Mouse (Mus musculus) heart, embryonic 11.5 days (tissue): ENCODE data around the gene Lca5l. TPM values are rescaled to one million over a fixed set of nuclear protein-coding genes. Genes with fewer than 3 reads are reported as not detected.

Experiments
- ATAC-seq: fragments of 200-750 bp; cut with Nextera tagmentation; replicated peaks from 2 replicates; pipeline ENCODE4 v1.8.0; 2017; ENCODE audit warnings: moderate library complexity; ENCODE audit not compliant: insufficient number of reproducible peaks, low FRiP score, low TSS enrichment
- H3K27ac ChIP-seq: fragments of 300-500 bp; sonication (generic); 2 replicates; pipeline ENCODE4 v1.5.1; 2014; ENCODE audit warnings: mild to moderate bottlenecking, low read depth, low read length
- H3K27me3 ChIP-seq: fragments of 300-500 bp; sonication (generic); 2 replicates; pipeline ENCODE4 v1.6.1; 2014; ENCODE audit warnings: mild to moderate bottlenecking, low read length, mixed read lengths; ENCODE audit not compliant: control insufficient read depth, insufficient read depth
- H3K36me3 ChIP-seq: fragments of 300-500 bp; sonication (generic); 2 replicates; pipeline ENCODE4 v1.6.1; 2014; ENCODE audit warnings: mild to moderate bottlenecking, low read length, moderate library complexity, mixed read lengths; ENCODE audit not compliant: control insufficient read depth, insufficient read depth
- H3K4me1 ChIP-seq: fragments of 300-500 bp; sonication (generic); 2 replicates; pipeline ENCODE4 v1.6.1; 2014; ENCODE audit warnings: low read length; ENCODE audit not compliant: control insufficient read depth, insufficient read depth
- H3K4me2 ChIP-seq: fragments of 300-500 bp; sonication (generic); 2 replicates; pipeline ENCODE4 v1.6.1; 2014; ENCODE audit warnings: mild to moderate bottlenecking, moderate library complexity
- H3K4me3 ChIP-seq: fragments of 300-500 bp; sonication (generic); 2 replicates; pipeline ENCODE4 v1.5.1; 2014; ENCODE audit warnings: low read depth, low read length
- H3K9ac ChIP-seq: fragments of 300-500 bp; sonication (generic); 2 replicates; pipeline ENCODE4 v1.6.1; 2014; ENCODE audit warnings: mild to moderate bottlenecking, low read depth, low read length, moderate library complexity
- H3K9me3 ChIP-seq: fragments of 300-500 bp; sonication (generic); replicated peaks from 2 replicates; pipeline ENCODE4 v1.6.1; 2016; ENCODE audit warnings: low read length; ENCODE audit not compliant: control insufficient read depth
- WGBS: fragments of 180-500 bp; shearing (Covaris S2); extraction: QIAGEN DNeasy Blood & Tissue Kit; methylation state at CpG from one replicate; pipeline ENCODE4 v1.1.7; 2014; ENCODE audit not compliant: insufficient replicate concordance; 5-methylcytosine and 5-hydroxymethylcytosine counted together
- polyA plus RNA-seq: library from polyadenylated mRNA; unstranded; fragments of >200 nt; fragmentation: Nextera tagmentation; extraction: Ambion mirVana; gene quantifications from 2 replicates; pipeline ENCODE4 v1.2.1, GENCODE M21; 2014

The Lca5l gene
- polyA plus RNA-seq, 1 experiment from 2014 or later, result 1.5 TPM

- WGBS, result 81% methylated on average over 1 of the region's 1 CpGs
- no peaks in the 10 kb centered on the region for H3K36me3 ChIP-seq
- peaks cover 7% of the 10 kb centered on the region; the same call in 1 of the 2 replicates for H3K4me1 ChIP-seq
- H3K9me3 ChIP-seq, result no peaks in the 10 kb centered on the region
- H3K27ac ChIP-seq, result no peak overlapping the region
- H3K4me3 ChIP-seq, result no peak overlapping the region
- ATAC-seq, result no peak
- no peak overlapping the region for H3K4me2 ChIP-seq
- H3K27me3 ChIP-seq, result no peaks in the 10 kb centered on the region
- no peak overlapping the region for H3K9ac ChIP-seq
These were observed 31.1 kb downstream of the Lca5l start for GRCm38 (mm10) chr16:96160927-96161326.

GRCm38 (mm10) chr16:96159794-96160346 is 32.2 kb downstream of the Lca5l start:
- H3K4me1 ChIP-seq, result peaks cover 7% of the 10 kb centered on the region; the same call in 1 of the 2 replicates
- H3K36me3 ChIP-seq, result no peaks in the 10 kb centered on the region
- H3K27ac ChIP-seq, result peak overlapping the region; percentile 88
- H3K9ac ChIP-seq, result peak overlapping the region; percentile 91
- ATAC-seq, result no peak
- H3K4me2 ChIP-seq, result peak overlapping the region; percentile 96
- no peaks in the 10 kb centered on the region for H3K27me3 ChIP-seq
- peak overlapping the region; percentile 60 for H3K4me3 ChIP-seq
- H3K9me3 ChIP-seq, result no peaks in the 10 kb centered on the region
- WGBS, result 82% methylated on average over 20 of the region's 20 CpGs

DNA sequence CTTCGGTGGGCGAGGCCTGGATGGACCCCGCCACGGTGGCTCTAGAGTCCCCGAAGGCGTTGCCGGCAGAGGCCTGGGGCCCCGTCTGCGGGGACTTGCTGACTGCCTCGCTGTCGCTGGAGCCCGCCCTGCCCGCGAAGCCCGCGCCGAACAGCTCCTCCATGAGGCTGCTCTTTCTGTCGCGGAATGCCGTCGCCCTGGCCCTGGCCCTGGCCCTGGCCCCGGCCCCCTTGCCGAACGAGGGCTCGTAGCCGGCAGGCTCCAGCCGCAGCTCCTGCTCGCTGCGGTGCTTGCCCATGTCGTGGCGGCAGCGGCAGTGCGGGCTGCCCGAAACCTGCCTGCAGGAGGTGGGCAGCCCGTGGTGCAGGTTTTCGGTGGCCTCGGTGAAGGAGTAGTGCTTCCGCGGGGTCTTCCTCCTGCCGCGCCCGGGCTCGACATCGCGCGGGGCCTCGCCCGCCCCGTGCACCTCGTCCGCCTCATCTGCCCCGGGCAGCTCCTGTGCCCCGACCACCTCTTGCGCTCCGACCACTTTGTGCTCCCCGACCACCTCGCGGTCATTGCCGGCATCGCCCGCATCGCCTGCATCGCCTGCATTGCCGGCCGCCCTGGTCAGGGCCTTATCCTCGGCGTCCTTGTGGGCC is 32.9 kb downstream of the Lca5l start:
- Histone ChIP-seq H3K4me3 (peak overlapping the region; percentile 60), H3K4me1 (peaks cover 7% of the 10 kb centered on the region; the same call in 1 of the 2 replicates), H3K4me2 (peak overlapping the region; percentile 96), H3K27ac (peak overlapping the region; percentile 88), H3K9ac (peak overlapping the region; percentile 91), H3K9me3 (no peaks in the 10 kb centered on the region), H3K36me3 (no peaks in the 10 kb centered on the region; the same call in none of the 2 replicates), H3K27me3 (no peaks in the 10 kb centered on the region)
- peak; percentile 81 for ATAC-seq
- under 1% methylated on average over 53 of the region's 67 CpGs for WGBS

DNA sequence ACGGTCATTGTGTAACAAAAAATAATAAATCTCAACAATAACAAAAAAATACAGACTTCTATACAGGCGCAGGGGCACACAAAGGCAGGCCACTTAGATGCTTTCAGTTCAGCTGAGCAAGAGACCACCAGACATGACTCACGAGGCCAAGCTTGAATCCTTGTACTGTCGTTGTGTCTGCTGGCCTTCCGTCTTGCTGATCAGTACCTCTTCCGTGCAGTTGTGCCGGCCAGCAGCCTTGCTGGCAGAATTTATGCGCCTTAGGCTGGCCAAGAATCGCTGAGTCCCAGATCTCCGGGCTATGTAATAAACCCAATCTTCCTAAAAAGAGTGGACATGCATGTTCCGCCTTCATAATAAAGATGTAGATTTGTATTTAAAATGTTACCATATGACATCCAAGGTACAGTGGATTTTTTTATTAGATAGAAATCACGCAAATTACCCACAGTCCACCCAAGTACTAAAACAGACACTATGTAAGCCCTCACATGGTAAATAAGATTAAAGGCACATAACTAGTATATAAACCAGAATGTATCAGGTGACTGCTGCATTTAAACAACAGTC is 33.5 kb downstream of the Lca5l start:
- Histone ChIP-seq H3K36me3 (peaks cover 3% of the 10 kb centered on the region), H3K27ac (peak overlapping the region; percentile 88), H3K9ac (peak overlapping the region; percentile 91), H3K4me1 (peaks cover 7% of the 10 kb centered on the region; the same call in 1 of the 2 replicates), H3K9me3 (no peaks in the 10 kb centered on the region), H3K27me3 (no peaks in the 10 kb centered on the region), H3K4me2 (peak overlapping the region; percentile 96), H3K4me3 (peak overlapping the region; percentile 60)
- no peak for ATAC-seq
- 51% methylated on average over 12 of the region's 12 CpGs for WGBS

- H3K27ac ChIP-seq, result no peak overlapping the region
- no peaks in the 10 kb centered on the region for H3K27me3 ChIP-seq
- no peak for ATAC-seq
- H3K9ac ChIP-seq, result no peak overlapping the region
- no peaks in the 10 kb centered on the region for H3K9me3 ChIP-seq
- peaks cover 7% of the 10 kb centered on the region; the same call in 1 of the 2 replicates for H3K4me1 ChIP-seq
- no peak overlapping the region for H3K4me3 ChIP-seq
- no peak overlapping the region for H3K4me2 ChIP-seq
- WGBS, result 91% methylated on average over 11 of the region's 11 CpGs
- H3K36me3 ChIP-seq, result peaks cover 3% of the 10 kb centered on the region
These were observed 34.9 kb downstream of the Lca5l start for GRCm38 (mm10) chr16:96157171-96157570.

- Histone ChIP-seq H3K4me2 (no peak overlapping the region), H3K9me3 (no peaks in the 10 kb centered on the region), H3K4me1 (peaks cover 13% of the 10 kb centered on the region), H3K36me3 (peaks cover 3% of the 10 kb centered on the region), H3K9ac (no peak overlapping the region), H3K27ac (no peak overlapping the region), H3K4me3 (no peak overlapping the region), H3K27me3 (no peaks in the 10 kb centered on the region)
- WGBS, result 87% methylated on average over 8 of the region's 8 CpGs
- ATAC-seq, result no peak
These were observed 36.1 kb downstream of the Lca5l start for GRCm38 (mm10) chr16:96156019-96156418.

DNA sequence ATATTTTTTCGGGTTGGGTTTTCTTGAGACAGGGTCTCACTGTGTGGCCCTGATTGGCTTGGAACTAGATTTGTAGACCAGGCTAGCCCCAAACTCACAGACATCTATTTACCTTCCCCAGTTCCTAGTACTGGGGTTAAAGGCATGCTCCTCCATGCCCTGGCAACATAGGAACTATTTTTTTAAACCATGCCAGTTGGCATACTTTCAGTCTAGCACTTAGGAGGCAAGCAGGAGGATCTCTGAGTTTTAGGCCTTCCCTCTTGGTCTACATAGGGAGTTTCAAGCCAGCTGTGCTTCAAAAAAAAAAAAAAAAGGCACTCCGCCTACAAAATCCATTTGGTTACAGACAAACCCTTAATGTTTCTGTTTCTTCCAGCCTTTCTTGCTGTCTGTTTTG is 37.6 kb downstream of the Lca5l start:
- H3K4me1 ChIP-seq, result peaks cover 21% of the 10 kb centered on the region
- peaks cover 3% of the 10 kb centered on the region for H3K36me3 ChIP-seq
- 87% methylated on average over 2 of the region's 2 CpGs for WGBS
- no peak overlapping the region for H3K4me3 ChIP-seq
- H3K27me3 ChIP-seq, result no peaks in the 10 kb centered on the region
- no peak overlapping the region for H3K4me2 ChIP-seq
- no peaks in the 10 kb centered on the region for H3K9me3 ChIP-seq
- H3K9ac ChIP-seq, result no peak overlapping the region
- ATAC-seq, result no peak
- no peak overlapping the region for H3K27ac ChIP-seq

- Histone ChIP-seq H3K27ac (peak overlapping the region; percentile 57), H3K27me3 (no peaks in the 10 kb centered on the region), H3K9ac (0 out of 2 replicates have a peak overlapping the region, but pooled peaks have one; percentile 31), H3K9me3 (no peaks in the 10 kb centered on the region), H3K4me3 (no peak overlapping the region), H3K36me3 (peaks cover 3% of the 10 kb centered on the region), H3K4me2 (no peak overlapping the region), H3K4me1 (peaks cover 27% of the 10 kb centered on the region)
- peak; percentile 33; the same call in 1 of the 2 replicates for ATAC-seq
- WGBS, result 21% methylated on average over 9 of the region's 9 CpGs
These were observed 40.5 kb downstream of the Lca5l start for GRCm38 (mm10) chr16:96151551-96151950.
